Mouse (Mus musculus): ENCODE results near the gene Panx2. TPM values are rescaled to one million over a fixed set of nuclear protein-coding genes. Genes with fewer than 3 reads are reported as not detected.

Panx2 gene
- total and polyA plus RNA-seq, 2 experiments from 2014 or later = 6.3 to 10.7 TPM

- Histone ChIP-seq H3K4me2 (ENCODE audit: low read depth) (peak within 1 kb of the TSS; percentile 98), H3K4me1 (ENCODE audit: insufficient read depth) (peaks cover 23% of the 10 kb centered on the region), H3K27me3 (ENCODE audit: insufficient read depth, low read length) (no peaks in the 10 kb centered on the region), H3K27ac (ENCODE audit: low read depth, low read length) (peak within 1 kb of the TSS; percentile 82), H3K36me3 (ENCODE audit: insufficient read depth) (peaks cover 9% of the 10 kb centered on the region; the same call in 1 of the 2 replicates), H3K4me3 (ENCODE audit: low read depth, low read length) (peak within 1 kb of the TSS; percentile 73), H3K9ac (peak within 1 kb of the TSS; percentile 73), H3K9me3 (ENCODE audit: low read length) (no peaks in the 10 kb centered on the region)
- under 1% methylated on average over 47 of the region's 47 CpGs for WGBS
- no peak for TF ChIP-seq CTCF (IDR thresholded peaks at IDR 0.05; ENCODE audit: low read depth)
- peak; percentile 98 for DNase-seq
- ATAC-seq = peak; percentile 93
These were observed 63.3 kb downstream of the Panx2 start, which contains the start of gene Tubgcp6 for GRCm38 (mm10) chr15:89122649-89123366. TSS of gene Tubgcp6 (minus strand) at chr15:89123112.

Other genes with a start within 250 kb of the Panx2 start
- gene Alg12, start 240.4 kb upstream of the Panx2 start, total RNA-seq (2014; rRNA removed) = 10.2 and 11.9 TPM in 2 replicates
- gene Alg12, start 240.4 kb upstream of the Panx2 start, polyA plus RNA-seq (2015; fragmentation: Nextera tagmentation; extraction: Ambion mirVana) = 5.5 and 7.6 TPM in 2 replicates
- gene Creld2, start 240.1 kb upstream of the Panx2 start, total RNA-seq (2014; rRNA removed) = 30.9 and 31.6 TPM in 2 replicates
- gene Creld2, start 240.1 kb upstream of the Panx2 start, polyA plus RNA-seq (2015; fragmentation: Nextera tagmentation; extraction: Ambion mirVana) = 40.2 and 43.9 TPM in 2 replicates
- gene Pim3, start 197.5 kb upstream of the Panx2 start, total RNA-seq (2014; rRNA removed) = 65.5 and 70.6 TPM in 2 replicates
- 61.9 and 65.2 TPM in 2 replicates for gene Pim3, start 197.5 kb upstream of the Panx2 start, polyA plus RNA-seq (2015; fragmentation: Nextera tagmentation; extraction: Ambion mirVana)
- 0.15 and 0.52 TPM in 2 replicates for gene Ttll8, start 105.3 kb upstream of the Panx2 start, total RNA-seq (2014; rRNA removed)
- 0.05 and 0.29 TPM in 2 replicates for gene Ttll8, start 105.3 kb upstream of the Panx2 start, polyA plus RNA-seq (2015; fragmentation: Nextera tagmentation; extraction: Ambion mirVana)
- 70.6 and 86.6 TPM in 2 replicates for gene Mlc1, start 80.7 kb upstream of the Panx2 start, total RNA-seq (2014; rRNA removed)
- 59.4 and 69.7 TPM in 2 replicates for gene Mlc1, start 80.7 kb upstream of the Panx2 start, polyA plus RNA-seq (2015; fragmentation: Nextera tagmentation; extraction: Ambion mirVana)
- 0.05 TPM in 1 of 2 replicates, not detected in the other for gene Mov10l1, start 76.8 kb upstream of the Panx2 start, total RNA-seq (2014; rRNA removed)
- 0.16 TPM in 1 of 2 replicates, not detected in the other for gene Mov10l1, start 76.8 kb upstream of the Panx2 start, polyA plus RNA-seq (2015; fragmentation: Nextera tagmentation; extraction: Ambion mirVana)
- gene Trabd, start 15.4 kb downstream of the Panx2 start, total RNA-seq (2014; rRNA removed) = 33.5 and 35.0 TPM in 2 replicates
- gene Trabd, start 15.4 kb downstream of the Panx2 start, polyA plus RNA-seq (2015; fragmentation: Nextera tagmentation; extraction: Ambion mirVana) = 17.1 and 21.9 TPM in 2 replicates
- gene Selenoo, start 29.4 kb downstream of the Panx2 start, total RNA-seq (2014; rRNA removed) = 45.9 and 47.9 TPM in 2 replicates
- 19.6 and 20.7 TPM in 2 replicates for gene Selenoo, start 29.4 kb downstream of the Panx2 start, polyA plus RNA-seq (2015; fragmentation: Nextera tagmentation; extraction: Ambion mirVana)
- gene Tubgcp6, start 63.4 kb downstream of the Panx2 start, total RNA-seq (2014; rRNA removed) = 24.6 and 42.4 TPM in 2 replicates
- gene Tubgcp6, start 63.4 kb downstream of the Panx2 start, polyA plus RNA-seq (2015; fragmentation: Nextera tagmentation; extraction: Ambion mirVana) = 7.4 and 8.8 TPM in 2 replicates
- gene Hdac10, start 69.0 kb downstream of the Panx2 start, total RNA-seq (2014; rRNA removed) = 33.1 and 44.3 TPM in 2 replicates
- 27.9 and 30.1 TPM in 2 replicates for gene Hdac10, start 69.0 kb downstream of the Panx2 start, polyA plus RNA-seq (2015; fragmentation: Nextera tagmentation; extraction: Ambion mirVana)
- 1.8 and 3.4 TPM in 2 replicates for gene Mapk12, start 81.0 kb downstream of the Panx2 start, total RNA-seq (2014; rRNA removed)
- 2.0 and 2.8 TPM in 2 replicates for gene Mapk12, start 81.0 kb downstream of the Panx2 start, polyA plus RNA-seq (2015; fragmentation: Nextera tagmentation; extraction: Ambion mirVana)
- 35.2 and 35.8 TPM in 2 replicates for gene Mapk11, start 89.9 kb downstream of the Panx2 start, total RNA-seq (2014; rRNA removed)
- gene Mapk11, start 89.9 kb downstream of the Panx2 start, polyA plus RNA-seq (2015; fragmentation: Nextera tagmentation; extraction: Ambion mirVana) = 16.2 and 21.3 TPM in 2 replicates
- gene Plxnb2, start 121.1 kb downstream of the Panx2 start, total RNA-seq (2014; rRNA removed) = 126 and 138 TPM in 2 replicates
- 45.2 and 52.8 TPM in 2 replicates for gene Plxnb2, start 121.1 kb downstream of the Panx2 start, polyA plus RNA-seq (2015; fragmentation: Nextera tagmentation; extraction: Ambion mirVana)
- gene Dennd6b, start 136.8 kb downstream of the Panx2 start, total RNA-seq (2014; rRNA removed) = 73.7 and 89.6 TPM in 2 replicates
- gene Dennd6b, start 136.8 kb downstream of the Panx2 start, polyA plus RNA-seq (2015; fragmentation: Nextera tagmentation; extraction: Ambion mirVana) = 43.4 and 53.3 TPM in 2 replicates
- gene Ppp6r2, start 151.8 kb downstream of the Panx2 start, total RNA-seq (2014; rRNA removed) = 252 and 296 TPM in 2 replicates
- gene Ppp6r2, start 151.8 kb downstream of the Panx2 start, polyA plus RNA-seq (2015; fragmentation: Nextera tagmentation; extraction: Ambion mirVana) = 70.0 and 77.2 TPM in 2 replicates